Mouse (Mus musculus): ENCODE measurements around the gene Erp27.

DNA sequence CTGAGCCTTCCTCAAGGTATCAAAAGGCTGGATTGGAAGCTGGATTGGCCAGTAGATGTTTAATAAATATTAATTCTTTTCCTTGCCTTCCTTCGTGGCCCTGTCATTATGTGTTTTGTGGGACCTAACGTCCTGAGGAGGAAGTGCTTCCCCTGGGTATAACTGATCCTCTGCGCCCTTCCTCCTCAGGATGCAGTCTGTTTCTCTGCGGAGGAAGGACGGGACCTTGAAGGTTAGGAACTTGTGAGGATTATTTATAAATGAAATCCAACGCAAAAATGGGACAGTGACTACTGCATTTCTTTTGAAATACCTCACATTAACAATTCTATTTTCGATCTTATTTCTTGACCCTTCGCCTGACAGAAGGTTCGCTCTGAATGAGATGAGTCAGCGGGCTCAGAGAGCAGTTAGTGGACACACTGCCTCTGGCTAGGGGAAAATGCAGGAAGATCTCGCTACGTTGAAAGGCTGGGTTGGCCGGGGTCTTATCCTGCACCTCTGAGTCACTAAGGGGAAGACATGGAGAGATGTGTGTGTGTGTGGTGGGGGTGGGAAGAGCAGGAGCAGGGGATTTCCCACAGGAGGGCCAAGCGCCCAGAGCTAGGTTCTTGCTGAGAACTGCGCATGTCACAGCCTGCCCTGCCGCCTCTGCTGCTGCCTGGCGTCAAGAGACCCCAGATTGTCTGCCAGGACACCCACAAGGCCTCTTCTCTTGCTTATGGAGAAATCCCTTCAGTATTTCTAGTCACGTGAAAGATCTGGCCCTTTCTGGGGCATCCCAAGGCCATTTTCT lies 16.5 kb upstream of the Erp27 start:
- TF ChIP-seq POLR2A (IDR thresholded peaks at IDR 0.05; ENCODE audit: low read depth, low read length) = no peak
- TF ChIP-seq CTCF (IDR thresholded peaks at IDR 0.05; ENCODE audit: borderline replicate concordance, insufficient read depth, low read length) = no peak

Data from embryonic fibroblast, embryonic 13.5 days (primary cell).